Mouse (Mus musculus) heart, embryonic 11.5 days (tissue): Measurements from ENCODE around the gene Nxn. TPM values are rescaled to one million over a fixed set of nuclear protein-coding genes. Genes with fewer than 3 reads are reported as not detected.

Experiments used
- ATAC-seq: fragments of 200-750 bp; cut with Nextera tagmentation; replicated peaks from 2 replicates; pipeline ENCODE4 v1.8.0; 2017; ENCODE audit warnings: moderate library complexity; ENCODE audit not compliant: insufficient number of reproducible peaks, low FRiP score, low TSS enrichment
- H3K27ac ChIP-seq: fragments of 300-500 bp; sonication (generic); 2 replicates; pipeline ENCODE4 v1.5.1; 2014; ENCODE audit warnings: mild to moderate bottlenecking, low read depth, low read length
- H3K27me3 ChIP-seq: fragments of 300-500 bp; sonication (generic); 2 replicates; pipeline ENCODE4 v1.6.1; 2014; ENCODE audit warnings: mild to moderate bottlenecking, low read length, mixed read lengths; ENCODE audit not compliant: control insufficient read depth, insufficient read depth
- H3K36me3 ChIP-seq: fragments of 300-500 bp; sonication (generic); 2 replicates; pipeline ENCODE4 v1.6.1; 2014; ENCODE audit warnings: mild to moderate bottlenecking, low read length, moderate library complexity, mixed read lengths; ENCODE audit not compliant: control insufficient read depth, insufficient read depth
- H3K4me1 ChIP-seq: fragments of 300-500 bp; sonication (generic); 2 replicates; pipeline ENCODE4 v1.6.1; 2014; ENCODE audit warnings: low read length; ENCODE audit not compliant: control insufficient read depth, insufficient read depth
- H3K4me2 ChIP-seq: fragments of 300-500 bp; sonication (generic); 2 replicates; pipeline ENCODE4 v1.6.1; 2014; ENCODE audit warnings: mild to moderate bottlenecking, moderate library complexity
- H3K4me3 ChIP-seq: fragments of 300-500 bp; sonication (generic); 2 replicates; pipeline ENCODE4 v1.5.1; 2014; ENCODE audit warnings: low read depth, low read length
- H3K9ac ChIP-seq: fragments of 300-500 bp; sonication (generic); 2 replicates; pipeline ENCODE4 v1.6.1; 2014; ENCODE audit warnings: mild to moderate bottlenecking, low read depth, low read length, moderate library complexity
- H3K9me3 ChIP-seq: fragments of 300-500 bp; sonication (generic); replicated peaks from 2 replicates; pipeline ENCODE4 v1.6.1; 2016; ENCODE audit warnings: low read length; ENCODE audit not compliant: control insufficient read depth
- WGBS: fragments of 180-500 bp; shearing (Covaris S2); extraction: QIAGEN DNeasy Blood & Tissue Kit; methylation state at CpG from one replicate; pipeline ENCODE4 v1.1.7; 2014; ENCODE audit not compliant: insufficient replicate concordance; 5-methylcytosine and 5-hydroxymethylcytosine counted together
- polyA plus RNA-seq: library from polyadenylated mRNA; unstranded; fragments of >200 nt; fragmentation: Nextera tagmentation; extraction: Ambion mirVana; gene quantifications from 2 replicates; pipeline ENCODE4 v1.2.1, GENCODE M21; 2014

The Nxn gene
- polyA plus RNA-seq, 1 experiment from 2014 or later: 21.6 TPM

DNA sequence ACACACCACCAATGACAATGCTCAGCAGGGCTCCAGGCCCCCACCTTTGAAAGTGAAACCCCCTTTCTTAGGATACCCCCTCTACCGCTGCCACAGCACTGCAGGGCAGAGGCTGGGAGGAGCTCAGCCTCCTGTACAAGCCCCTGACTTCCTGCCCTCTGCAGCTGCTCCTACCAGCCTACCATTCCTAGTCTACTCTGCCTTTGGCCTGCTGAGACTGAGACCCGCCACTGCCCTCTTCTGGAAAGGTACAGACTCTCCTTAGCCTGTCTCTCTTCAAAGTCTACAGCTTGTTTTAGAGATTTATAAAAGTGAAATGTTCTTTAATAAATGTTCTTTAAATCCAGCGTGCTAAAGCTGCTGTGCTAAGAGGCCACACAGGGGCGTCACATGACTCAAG is 30.1 kb upstream of the Nxn start:
- H3K4me2 ChIP-seq: no peak overlapping the region
- peak overlapping the region; percentile 11; the same call in 1 of the 2 replicates for H3K9ac ChIP-seq
- WGBS: 54% methylated on average over 4 of the region's 4 CpGs
- H3K4me3 ChIP-seq: no peak overlapping the region
- no peaks in the 10 kb centered on the region for H3K27me3 ChIP-seq
- no peaks in the 10 kb centered on the region for H3K9me3 ChIP-seq
- no peak for ATAC-seq
- peak overlapping the region; percentile 85 for H3K27ac ChIP-seq
- H3K4me1 ChIP-seq: peaks cover 54% of the 10 kb centered on the region
- H3K36me3 ChIP-seq: 0 out of 2 replicates have a peak, but pooled peaks cover 1% of the 10 kb centered on the region

GRCm38 (mm10) chr11:76427781-76428180 is 28.8 kb upstream of the Nxn start:
- ATAC-seq: no peak
- no peak overlapping the region for H3K9ac ChIP-seq
- H3K4me1 ChIP-seq: peaks cover 52% of the 10 kb centered on the region
- H3K27me3 ChIP-seq: no peaks in the 10 kb centered on the region
- peaks cover 2% of the 10 kb centered on the region; the same call in 1 of the 2 replicates for H3K36me3 ChIP-seq
- peak overlapping the region; percentile 85 for H3K27ac ChIP-seq
- 36% methylated on average over 3 of the region's 3 CpGs for WGBS
- H3K4me2 ChIP-seq: peak overlapping the region; percentile 33
- no peaks in the 10 kb centered on the region for H3K9me3 ChIP-seq
- H3K4me3 ChIP-seq: no peak overlapping the region

GRCm38 (mm10) chr11:76425749-76426148 is 26.8 kb upstream of the Nxn start:
- Histone ChIP-seq H3K4me3 (no peak overlapping the region), H3K9me3 (no peaks in the 10 kb centered on the region), H3K9ac (no peak overlapping the region), H3K4me1 (peaks cover 41% of the 10 kb centered on the region), H3K27me3 (no peaks in the 10 kb centered on the region), H3K27ac (no peak overlapping the region), H3K4me2 (no peak overlapping the region), H3K36me3 (peaks cover 7% of the 10 kb centered on the region)
- no peak for ATAC-seq
- WGBS: 67% methylated on average over 6 of the region's 6 CpGs

DNA sequence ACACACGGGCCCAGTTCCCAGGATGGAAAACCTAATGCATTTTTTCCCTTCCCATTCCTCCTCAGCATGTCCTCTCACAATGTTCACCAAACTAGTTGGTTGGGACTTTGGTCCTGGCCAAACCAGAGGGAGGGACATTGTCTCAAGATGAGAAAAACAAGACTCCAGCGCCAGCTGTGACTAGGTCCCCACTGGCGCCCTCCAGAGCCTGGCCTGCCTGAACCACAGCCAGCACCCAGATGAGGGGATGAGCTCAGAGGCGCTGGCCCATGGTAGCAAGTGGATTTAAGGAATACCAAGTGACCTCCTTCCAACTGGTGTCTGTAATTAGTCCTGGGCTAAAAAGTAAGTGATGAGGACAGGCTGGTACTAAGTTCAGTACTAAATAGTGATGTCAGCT is 22.0 kb upstream of the Nxn start:
- H3K27ac ChIP-seq: no peak overlapping the region
- H3K27me3 ChIP-seq: no peaks in the 10 kb centered on the region
- H3K36me3 ChIP-seq: peaks cover 25% of the 10 kb centered on the region
- 0 out of 2 replicates have a peak, but pooled peaks cover under 1% of the 10 kb centered on the region for H3K4me1 ChIP-seq
- H3K4me2 ChIP-seq: no peak overlapping the region
- H3K9ac ChIP-seq: no peak overlapping the region
- ATAC-seq: no peak
- no peak overlapping the region for H3K4me3 ChIP-seq
- WGBS: 74% methylated on average over 4 of the region's 4 CpGs
- H3K9me3 ChIP-seq: no peaks in the 10 kb centered on the region

GRCm38 (mm10) chr11:76419179-76419578 is 20.2 kb upstream of the Nxn start:
- Histone ChIP-seq H3K4me1 (no peaks in the 10 kb centered on the region), H3K27ac (no peak overlapping the region), H3K4me2 (no peak overlapping the region), H3K36me3 (peaks cover 33% of the 10 kb centered on the region), H3K9me3 (no peaks in the 10 kb centered on the region), H3K9ac (no peak overlapping the region), H3K4me3 (no peak overlapping the region), H3K27me3 (no peaks in the 10 kb centered on the region)
- 70% methylated on average over 4 of the region's 4 CpGs for WGBS
- no peak for ATAC-seq

- Histone ChIP-seq H3K27ac (no peak overlapping the region), H3K36me3 (peaks cover 33% of the 10 kb centered on the region), H3K4me1 (no peaks in the 10 kb centered on the region), H3K9me3 (no peaks in the 10 kb centered on the region), H3K27me3 (no peaks in the 10 kb centered on the region), H3K4me3 (no peak overlapping the region), H3K9ac (no peak overlapping the region), H3K4me2 (no peak overlapping the region)
- WGBS: 86% methylated on average over 8 of the region's 8 CpGs
- no peak for ATAC-seq
Observed at GRCm38 (mm10) chr11:76418423-76418822, 19.5 kb upstream of the Nxn start.

DNA sequence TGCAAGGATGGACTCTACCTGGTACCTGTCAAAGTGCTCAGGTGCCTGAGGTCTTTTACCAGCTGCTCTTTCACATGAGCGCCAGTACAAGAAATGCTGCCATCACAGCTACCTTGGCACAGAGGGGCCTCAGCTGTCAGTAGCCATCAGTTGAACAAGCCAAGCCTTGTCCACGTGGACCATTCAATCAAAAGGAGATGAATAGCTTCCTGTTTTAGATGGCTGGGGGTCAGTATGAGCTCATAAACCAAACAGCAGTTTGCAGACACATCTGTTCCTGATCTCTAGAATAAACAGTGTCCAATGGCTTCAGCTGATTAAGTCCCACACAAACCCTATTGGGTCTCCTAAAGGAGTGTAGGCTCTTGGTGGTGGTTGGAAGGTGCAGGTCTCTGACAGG is 17.0 kb upstream of the Nxn start:
- Histone ChIP-seq H3K9me3 (no peaks in the 10 kb centered on the region), H3K9ac (no peak overlapping the region), H3K27ac (no peak overlapping the region), H3K36me3 (peaks cover 33% of the 10 kb centered on the region), H3K4me1 (no peaks in the 10 kb centered on the region), H3K27me3 (no peaks in the 10 kb centered on the region), H3K4me3 (no peak overlapping the region), H3K4me2 (no peak overlapping the region)
- no peak for ATAC-seq
- 54% methylated on average over 2 of the region's 2 CpGs for WGBS

GRCm38 (mm10) chr11:76415001-76415400 is 16.1 kb upstream of the Nxn start:
- Histone ChIP-seq H3K9ac (no peak overlapping the region), H3K27ac (no peak overlapping the region), H3K9me3 (no peaks in the 10 kb centered on the region), H3K27me3 (no peaks in the 10 kb centered on the region), H3K4me2 (no peak overlapping the region), H3K4me3 (no peak overlapping the region), H3K36me3 (peaks cover 33% of the 10 kb centered on the region), H3K4me1 (no peaks in the 10 kb centered on the region)
- no peak for ATAC-seq
- whole genome bisulfite sequencing: 92% methylated on average over 4 of the region's 4 CpGs

- Histone ChIP-seq H3K27ac (no peak overlapping the region), H3K9ac (no peak overlapping the region), H3K9me3 (no peaks in the 10 kb centered on the region), H3K4me2 (no peak overlapping the region), H3K27me3 (no peaks in the 10 kb centered on the region), H3K4me1 (no peaks in the 10 kb centered on the region), H3K36me3 (peaks cover 23% of the 10 kb centered on the region), H3K4me3 (no peak overlapping the region)
- no peak for ATAC-seq
- 59% methylated on average over 4 of the region's 4 CpGs for WGBS
Observed at GRCm38 (mm10) chr11:76413202-76413601, 14.3 kb upstream of the Nxn start.
